Mouse (Mus musculus): ENCODE results near the gene Ado. TPM values are rescaled to one million over a fixed set of nuclear protein-coding genes. Genes with fewer than 3 reads are reported as not detected.

The Ado gene
- polyA plus RNA-seq, 1 experiment = 4.1 TPM

GRCm38 (mm10) chr10:67503320-67503995 lies 45.3 kb downstream of the Ado start:
- H3K4me1 ChIP-seq (ENCODE audit: control insufficient read depth, insufficient read depth, low read length) = peaks cover 1% of the 10 kb centered on the region; the same call in 1 of the 2 replicates
- peak overlapping the region; percentile 54 for H3K27ac ChIP-seq (ENCODE audit: control insufficient read depth, insufficient read depth, low read depth, low read length, poor library complexity)
- WGBS = 3% methylated on average over 15 of the region's 15 CpGs
- no peak overlapping the region for H3K4me3 ChIP-seq (replicated peaks; ENCODE audit: control insufficient read depth, low read depth, low read length)
- no peak for TF ChIP-seq POLR2A (IDR thresholded peaks at IDR 0.05; ENCODE audit: borderline replicate concordance, control insufficient read depth, low read depth, low read length)
- TF ChIP-seq CTCF (IDR thresholded peaks at IDR 0.05; ENCODE audit: control insufficient read depth, insufficient read depth, low read length) = no peak

GRCm38 (mm10) chr10:67497951-67498350 lies 50.8 kb downstream of the Ado start:
- no peak overlapping the region for H3K4me3 ChIP-seq (replicated peaks; ENCODE audit: control insufficient read depth, low read depth, low read length)
- WGBS = 69% methylated on average over 9 of the region's 9 CpGs

GRCm38 (mm10) chr10:67497144-67497892 lies 51.4 kb downstream of the Ado start:
- 42% methylated on average over 15 of the region's 15 CpGs for WGBS

More at GRCm38 (mm10) chr10:67497951-67498350, 50.8 kb downstream of the Ado start:
- no peaks in the 10 kb centered on the region; the same call in 1 of the 2 replicates for H3K4me1 ChIP-seq (ENCODE audit: control insufficient read depth, insufficient read depth, low read length)
- TF ChIP-seq CTCF (IDR thresholded peaks at IDR 0.05; ENCODE audit: control insufficient read depth, insufficient read depth, low read length) (no peak), POLR2A (IDR thresholded peaks at IDR 0.05; ENCODE audit: borderline replicate concordance, control insufficient read depth, low read depth, low read length) (no peak)
- H3K27ac ChIP-seq (ENCODE audit: control insufficient read depth, insufficient read depth, low read depth, low read length, poor library complexity) = no peak overlapping the region

More at GRCm38 (mm10) chr10:67497144-67497892, 51.4 kb downstream of the Ado start:
- H3K27ac ChIP-seq (ENCODE audit: control insufficient read depth, insufficient read depth, low read depth, low read length, poor library complexity) = no peak overlapping the region
- H3K4me3 ChIP-seq (replicated peaks; ENCODE audit: control insufficient read depth, low read depth, low read length) = no peak overlapping the region
- no peak for TF ChIP-seq POLR2A (IDR thresholded peaks at IDR 0.05; ENCODE audit: borderline replicate concordance, control insufficient read depth, low read depth, low read length)
- TF ChIP-seq CTCF (IDR thresholded peaks at IDR 0.05; ENCODE audit: control insufficient read depth, insufficient read depth, low read length) = no peak
- no peaks in the 10 kb centered on the region; the same call in 1 of the 2 replicates for H3K4me1 ChIP-seq (ENCODE audit: control insufficient read depth, insufficient read depth, low read length)

Other genes starting within 250 kb of the Ado start
- gene Egr2, start 13.5 kb downstream of the Ado start, polyA plus RNA-seq (2011; ENCODE audit: insufficient read depth, insufficient read length, low replicate concordance, missing spikeins) = not detected in 2 replicates

Data from bone marrow, adult 2 months (tissue).